Mouse (Mus musculus): Measurements from ENCODE around the gene Ear2. TPM values are rescaled to one million over a fixed set of nuclear protein-coding genes. Genes with fewer than 3 reads are reported as not detected.

Gene Ear2
- polyA plus RNA-seq (2014; fragmentation: Illumina TruSeq; extraction: RNeasy Lipid Tissue Mini Kit (QIAGEN cat#74804)), result 25.5 TPM

GRCm38 (mm10) chr14:44102354-44102753 is at the start of gene Ear2:
Gene Ear2 (plus strand): TSS chr14:44102654.

GRCm38 (mm10) chr14:44123551-44123950 is 21.1 kb downstream of the Ear2 start, which contains the start of gene Gm3327:
Gene Gm3327 (plus strand): TSS chr14:44123851.

Other genes with a start within 250 kb of the Ear2 start
- gene Ear1, start 227.1 kb upstream of the Ear2 start, polyA plus RNA-seq (2014; fragmentation: Illumina TruSeq; extraction: RNeasy Lipid Tissue Mini Kit (QIAGEN cat#74804)), result not detected
- not detected for gene Ear10, start 179.1 kb upstream of the Ear2 start, polyA plus RNA-seq (2014; fragmentation: Illumina TruSeq; extraction: RNeasy Lipid Tissue Mini Kit (QIAGEN cat#74804))
- gene Gm8113, start 177.3 kb upstream of the Ear2 start, polyA plus RNA-seq (2014; fragmentation: Illumina TruSeq; extraction: RNeasy Lipid Tissue Mini Kit (QIAGEN cat#74804)), result 8.0 TPM
- gene Ang5, start 145.6 kb upstream of the Ear2 start, polyA plus RNA-seq (2014; fragmentation: Illumina TruSeq; extraction: RNeasy Lipid Tissue Mini Kit (QIAGEN cat#74804)), result not detected
- gene Ang6, start 100.4 kb upstream of the Ear2 start, polyA plus RNA-seq (2014; fragmentation: Illumina TruSeq; extraction: RNeasy Lipid Tissue Mini Kit (QIAGEN cat#74804)), result not detected
- not detected for gene Gm3327, start 21.2 kb downstream of the Ear2 start, polyA plus RNA-seq (2014; fragmentation: Illumina TruSeq; extraction: RNeasy Lipid Tissue Mini Kit (QIAGEN cat#74804))
- not detected for gene Gm8212, start 95.0 kb downstream of the Ear2 start, polyA plus RNA-seq (2014; fragmentation: Illumina TruSeq; extraction: RNeasy Lipid Tissue Mini Kit (QIAGEN cat#74804))
- not detected for gene 4930503E14Rik, start 110.6 kb downstream of the Ear2 start, polyA plus RNA-seq (2014; fragmentation: Illumina TruSeq; extraction: RNeasy Lipid Tissue Mini Kit (QIAGEN cat#74804))
- not detected for gene Gm8220, start 182.9 kb downstream of the Ear2 start, polyA plus RNA-seq (2014; fragmentation: Illumina TruSeq; extraction: RNeasy Lipid Tissue Mini Kit (QIAGEN cat#74804))
- gene Gm5930, start 235.9 kb downstream of the Ear2 start, polyA plus RNA-seq (2014; fragmentation: Illumina TruSeq; extraction: RNeasy Lipid Tissue Mini Kit (QIAGEN cat#74804)), result not detected